Mouse (Mus musculus): Measurements from ENCODE around the gene Cntd1.
"Not testable (repeated sequence)": the region's sequence is repeated elsewhere in the genome, so short reads cannot be mapped to it uniquely, and the experiment has no call there.

Cntd1 gene

DNA sequence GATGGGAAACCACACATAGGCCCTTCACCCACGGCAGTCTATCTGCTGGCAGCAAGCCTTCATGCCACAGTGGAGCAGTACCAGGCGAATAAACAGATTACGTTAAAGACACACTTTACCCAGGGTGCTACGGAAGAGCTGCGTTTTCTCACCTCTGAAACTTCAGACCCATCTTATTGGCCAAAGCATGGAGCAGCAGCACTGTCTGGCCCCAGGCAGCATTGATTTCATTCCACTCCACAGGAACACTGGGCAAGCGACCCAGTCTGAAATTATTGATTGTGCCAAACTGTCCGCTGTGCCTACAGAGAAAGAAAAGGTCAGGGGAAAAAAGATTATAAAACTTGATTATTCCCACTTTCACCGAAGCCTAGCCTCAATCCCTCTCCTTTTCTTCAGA, 12.4 kb downstream of the Cntd1 start:
- no peak for DNase-seq (ENCODE audit: low spot score)

GRCm38 (mm10) chr11:101295191-101295590, 16.4 kb downstream of the Cntd1 start:
- no peak for DNase-seq (ENCODE audit: low spot score)

- peak; percentile 43 for DNase-seq (ENCODE audit: low spot score)
These were observed 22.1 kb downstream of the Cntd1 start for GRCm38 (mm10) chr11:101300881-101301280.

DNA sequence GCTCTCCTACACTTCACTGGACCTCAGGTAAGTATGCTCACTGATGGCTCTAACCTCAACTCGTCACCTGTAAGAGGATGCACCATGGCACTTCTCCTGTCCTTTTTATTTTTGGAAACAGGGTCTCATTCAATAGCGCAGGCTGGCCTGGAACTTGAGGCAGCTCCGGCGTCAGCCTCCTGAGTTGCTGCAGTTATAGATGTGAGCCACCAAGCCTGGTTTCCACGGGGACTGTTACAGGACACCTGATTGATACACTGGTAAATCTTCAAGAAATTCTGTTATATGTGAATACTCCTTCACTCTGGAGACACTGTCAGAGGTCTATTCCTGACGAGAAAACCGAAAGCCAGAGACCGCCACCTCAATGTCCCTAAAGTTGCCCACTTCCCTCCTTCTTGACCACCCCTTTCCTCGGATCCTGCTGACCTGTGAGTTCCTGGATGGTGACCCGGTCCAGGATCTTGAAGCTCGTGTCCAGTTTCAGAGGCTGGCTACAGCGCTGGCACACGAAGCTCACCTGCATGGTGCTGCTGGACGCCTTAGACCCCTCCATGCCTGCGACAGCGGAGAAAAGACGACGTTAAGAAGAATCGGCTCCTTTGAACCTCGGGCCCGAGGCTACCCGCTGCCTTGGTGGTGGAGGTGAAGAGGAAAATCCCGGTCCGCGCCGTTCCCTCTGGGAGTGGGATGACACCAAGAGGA, 22.6 kb downstream of the Cntd1 start:
- no peak for DNase-seq (ENCODE audit: low spot score)

DNA sequence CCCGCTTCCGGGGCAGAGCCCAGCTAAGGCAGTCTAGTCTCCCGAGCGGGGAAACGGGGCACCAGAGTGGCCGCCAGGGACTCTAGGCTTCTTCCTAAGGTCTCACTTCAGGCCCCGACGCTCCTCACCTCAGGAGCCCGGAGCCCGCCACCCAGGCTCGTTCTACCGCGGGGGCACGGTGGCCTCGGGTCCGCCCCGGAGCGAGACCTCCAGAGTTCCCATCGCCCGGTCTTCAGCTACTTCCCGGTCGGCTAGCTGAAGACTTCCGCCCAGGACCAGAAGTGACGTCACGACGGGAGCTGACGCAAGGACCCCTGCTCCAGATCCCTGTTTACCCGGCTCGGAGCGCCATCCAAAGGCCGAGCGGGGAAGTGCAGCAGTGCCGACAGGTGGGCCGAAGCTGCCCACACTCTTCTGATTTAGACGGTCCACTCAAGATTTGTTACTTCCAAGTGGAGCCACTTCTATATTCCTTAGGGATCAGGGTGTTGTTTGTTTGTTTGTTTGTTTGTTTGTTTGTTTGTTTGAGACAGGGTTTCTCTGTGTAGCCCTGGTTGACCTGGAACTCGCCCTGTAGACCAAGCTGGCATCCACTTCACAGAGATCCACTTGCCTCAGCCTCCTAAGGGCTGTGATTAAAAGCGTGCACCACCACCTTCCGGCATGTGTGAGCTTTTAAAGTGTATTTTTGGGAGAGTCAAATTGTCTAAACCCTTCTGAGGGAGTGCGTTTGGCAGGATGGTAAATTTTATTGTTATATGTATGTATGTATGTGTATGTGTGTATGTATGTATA, 23.4 kb downstream of the Cntd1 start, which contains the start of gene Becn1:
TSS of gene Becn1 (minus strand) at position 283 of the 795 bp plus-strand sequence.
- DNase-seq (ENCODE audit: low spot score): peak; percentile 90

GRCm38 (mm10) chr11:101307744-101308143, 28.9 kb downstream of the Cntd1 start:
- DNase-seq (ENCODE audit: low spot score): no peak

- DNase-seq (ENCODE audit: low spot score): no peak
These were observed 32.3 kb downstream of the Cntd1 start for GRCm38 (mm10) chr11:101311083-101311482.

GRCm38 (mm10) chr11:101312150-101312549, 33.3 kb downstream of the Cntd1 start:
- DNase-seq (ENCODE audit: low spot score): no peak

DNA sequence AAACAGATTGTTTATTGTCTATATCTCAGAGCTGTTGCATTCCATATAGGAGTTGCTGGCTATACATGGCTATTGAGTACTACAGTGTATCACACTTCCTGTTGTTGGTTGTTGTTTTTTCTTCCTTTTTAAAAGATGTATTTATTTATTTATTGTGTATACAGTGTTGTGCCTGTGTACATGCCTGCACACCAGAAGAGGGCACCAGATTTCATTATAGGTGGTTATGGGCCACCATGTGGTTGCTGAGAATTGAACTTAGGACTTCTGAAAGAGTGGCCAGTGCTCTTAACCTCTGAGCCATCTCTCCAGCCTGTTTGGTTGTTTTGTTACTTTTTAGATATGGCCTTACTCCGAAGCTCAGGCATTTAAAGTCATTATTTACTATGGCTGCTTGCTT, 35.8 kb downstream of the Cntd1 start:
- no peak for DNase-seq (ENCODE audit: low spot score)

DNA sequence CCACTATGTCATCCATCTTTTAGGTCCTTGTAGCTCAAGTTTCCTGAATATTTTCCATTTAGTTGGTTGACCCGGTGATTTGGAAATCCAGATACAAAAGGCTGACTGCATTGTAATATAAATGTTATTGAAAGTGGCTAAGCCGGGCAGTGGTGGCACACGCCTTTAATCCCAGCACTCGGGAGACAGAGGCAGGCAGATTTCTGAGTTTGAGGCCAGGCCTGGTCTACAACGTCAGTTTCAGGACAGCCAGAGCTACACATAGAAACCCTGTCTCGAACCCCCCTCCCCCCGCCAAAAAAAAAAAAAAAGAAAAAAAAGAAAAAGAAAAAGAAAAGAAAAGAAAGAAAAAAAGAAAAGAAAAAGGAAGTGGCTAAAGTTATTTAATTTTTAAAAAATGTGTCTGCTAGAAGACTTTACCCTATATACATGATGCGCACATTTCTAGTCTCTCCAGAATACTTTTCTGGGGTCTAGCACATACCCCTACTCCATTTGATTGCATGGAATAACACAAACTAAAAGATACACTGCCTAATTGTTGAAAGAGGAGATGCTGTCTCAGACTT, 36.4 kb downstream of the Cntd1 start:
- no peak for DNase-seq (ENCODE audit: low spot score)

GRCm38 (mm10) chr11:101315665-101316500, 37.1 kb downstream of the Cntd1 start, which contains the start of gene Psme3:
Psme3 (plus strand) TSS chr11:101316213.
- DNase-seq (ENCODE audit: low spot score): peak; percentile 89

DNA sequence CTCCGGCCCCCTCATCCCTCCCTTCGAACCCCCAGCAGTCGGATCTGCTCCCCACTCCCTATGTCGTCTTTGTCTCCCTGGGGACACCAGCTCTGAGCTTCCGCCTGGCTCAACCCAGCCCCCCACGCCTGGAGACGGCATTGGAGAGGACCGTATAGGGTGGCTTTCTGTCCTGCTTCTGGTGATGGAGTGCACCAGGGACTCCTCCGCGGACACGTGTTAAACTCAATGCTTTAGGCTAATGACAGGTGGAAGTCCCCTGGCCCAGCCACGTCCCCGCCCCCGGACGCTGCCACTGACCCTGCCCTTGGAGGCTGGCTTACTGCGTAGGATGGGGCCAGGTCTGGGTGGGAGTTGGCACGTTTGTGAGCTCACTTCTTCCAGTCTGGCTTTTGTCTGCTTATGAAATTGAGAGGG, 37.7 kb downstream of the Cntd1 start:
- DNase-seq (ENCODE audit: low spot score): peak; percentile 54

DNA sequence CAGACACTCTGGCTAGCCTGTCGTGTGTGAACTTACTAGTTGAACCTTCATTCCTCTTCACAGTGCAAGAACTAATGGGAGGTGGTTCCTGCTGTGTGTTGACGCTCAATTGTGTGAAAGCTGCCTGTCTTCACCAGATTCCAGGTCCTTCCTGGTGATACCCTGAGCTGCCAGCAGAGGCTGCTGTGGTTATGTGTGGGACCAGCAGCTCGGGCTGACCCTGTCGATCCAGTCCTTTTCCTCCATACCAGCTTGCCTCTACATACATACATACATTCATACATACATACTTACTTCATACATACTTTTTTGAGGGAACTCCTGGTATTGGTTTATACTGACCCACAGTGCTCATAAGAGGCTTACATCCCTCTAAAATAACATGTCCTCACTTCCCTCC, 44.8 kb downstream of the Cntd1 start:
- no peak for DNase-seq (ENCODE audit: low spot score)

GRCm38 (mm10) chr11:101324763-101325162, 46.0 kb downstream of the Cntd1 start, which contains the start of gene Aoc2:
Aoc2 (plus strand) TSS chr11:101325063.
- DNase-seq (ENCODE audit: low spot score): no peak

- not testable (repeated sequence) for DNase-seq (ENCODE audit: low spot score)
These were observed 46.4 kb downstream of the Cntd1 start for GRCm38 (mm10) chr11:101325201-101325600.

DNA sequence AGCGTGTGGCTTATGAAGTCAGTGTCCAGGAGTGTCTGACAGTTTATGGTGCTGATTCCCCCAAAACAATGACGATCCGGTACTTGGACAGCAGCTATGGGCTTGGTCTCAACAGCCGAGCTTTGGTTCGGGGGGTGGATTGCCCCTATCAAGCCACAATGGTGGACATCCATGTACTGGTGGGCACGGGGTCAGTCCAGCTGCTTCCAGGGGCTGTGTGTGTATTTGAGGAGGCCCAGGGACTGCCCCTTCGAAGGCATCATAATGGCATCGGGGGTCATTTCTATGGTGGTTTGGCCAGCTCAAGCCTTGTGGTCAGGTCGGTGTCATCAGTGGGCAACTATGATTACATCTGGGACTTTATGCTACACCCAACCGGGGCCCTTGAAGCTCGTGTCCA, 47.3 kb downstream of the Cntd1 start:
- DNase-seq (ENCODE audit: low spot score): no peak

- DNase-seq (ENCODE audit: low spot score): no peak
These were observed 48.5 kb downstream of the Cntd1 start for GRCm38 (mm10) chr11:101327311-101327710.

GRCm38 (mm10) chr11:101328941-101329635, 50.3 kb downstream of the Cntd1 start:
- DNase-seq (ENCODE audit: low spot score): no peak

DNA sequence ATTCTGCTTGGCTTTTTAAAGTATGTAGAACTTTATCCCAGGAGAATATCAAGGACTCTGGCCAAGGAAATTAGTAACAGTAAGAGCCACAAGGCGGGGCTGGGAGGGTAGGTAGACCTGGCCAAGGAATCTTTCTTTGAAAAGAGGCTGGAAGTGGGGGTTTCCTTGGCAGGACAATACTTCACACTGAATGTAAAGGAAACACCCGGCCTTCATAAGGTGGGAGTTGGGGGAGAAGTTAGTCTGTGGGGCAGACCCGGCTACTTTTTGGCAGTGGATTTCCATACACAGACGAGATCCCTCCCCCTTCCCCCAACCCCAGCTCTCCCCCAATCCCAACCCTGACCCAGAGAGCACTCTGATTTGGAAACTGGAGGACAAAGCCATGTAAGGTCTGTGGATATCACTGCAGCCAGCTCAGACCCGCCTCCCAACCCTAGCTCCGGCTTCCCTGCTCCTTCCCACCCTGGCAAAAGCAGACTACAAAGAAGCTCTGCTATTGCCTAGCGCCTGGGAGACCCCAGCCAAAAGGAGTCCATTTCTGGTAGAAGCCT, 51.6 kb downstream of the Cntd1 start, which contains the start of gene Aoc3:
TSS of gene Aoc3 (plus strand) at position 235 of the 554 bp plus-strand sequence.
- DNase-seq (ENCODE audit: low spot score): no peak

- not testable (repeated sequence) for DNase-seq (ENCODE audit: low spot score)
These were observed 52.1 kb downstream of the Cntd1 start for GRCm38 (mm10) chr11:101330961-101331360.

GRCm38 (mm10) chr11:101332537-101332936, 53.7 kb downstream of the Cntd1 start:
- no peak for DNase-seq (ENCODE audit: low spot score)
